Mouse (Mus musculus): Measurements from ENCODE around the gene Cdh4.

DNA sequence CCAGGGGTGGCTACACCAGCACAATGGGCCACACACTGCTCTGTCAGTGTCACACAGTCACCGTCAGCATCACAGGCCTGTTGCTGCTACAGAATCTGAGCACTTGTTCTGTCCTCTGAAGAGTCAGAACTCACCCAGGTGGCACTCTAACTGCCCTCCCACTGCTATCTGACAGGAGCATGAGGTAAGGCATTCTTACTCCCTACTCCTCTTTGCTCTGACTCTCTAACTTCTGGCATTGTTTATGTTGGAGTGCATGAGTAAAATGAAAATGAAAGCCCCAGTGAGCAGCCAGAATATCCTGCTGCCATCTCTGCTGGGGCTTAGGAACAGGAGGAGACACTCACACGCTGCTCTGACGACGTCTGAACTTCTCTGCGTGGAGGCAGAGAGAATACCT is 505.4 kb downstream of the Cdh4 start:
- TF ChIP-seq CTCF (IDR thresholded peaks at IDR 0.05; ENCODE audit: borderline replicate concordance, insufficient read depth, low read depth, low read length) (no peak), POLR2A (IDR thresholded peaks at IDR 0.05; ENCODE audit: borderline replicate concordance, insufficient read depth, low read length) (no peak)

Data from cerebellum, adult 2 months (tissue).